Mouse (Mus musculus): ENCODE results near the gene Cd248.
A peak's percentile ranks its signal among the peaks of the same experiment; 100 is the strongest.

Cd248 gene

DNA sequence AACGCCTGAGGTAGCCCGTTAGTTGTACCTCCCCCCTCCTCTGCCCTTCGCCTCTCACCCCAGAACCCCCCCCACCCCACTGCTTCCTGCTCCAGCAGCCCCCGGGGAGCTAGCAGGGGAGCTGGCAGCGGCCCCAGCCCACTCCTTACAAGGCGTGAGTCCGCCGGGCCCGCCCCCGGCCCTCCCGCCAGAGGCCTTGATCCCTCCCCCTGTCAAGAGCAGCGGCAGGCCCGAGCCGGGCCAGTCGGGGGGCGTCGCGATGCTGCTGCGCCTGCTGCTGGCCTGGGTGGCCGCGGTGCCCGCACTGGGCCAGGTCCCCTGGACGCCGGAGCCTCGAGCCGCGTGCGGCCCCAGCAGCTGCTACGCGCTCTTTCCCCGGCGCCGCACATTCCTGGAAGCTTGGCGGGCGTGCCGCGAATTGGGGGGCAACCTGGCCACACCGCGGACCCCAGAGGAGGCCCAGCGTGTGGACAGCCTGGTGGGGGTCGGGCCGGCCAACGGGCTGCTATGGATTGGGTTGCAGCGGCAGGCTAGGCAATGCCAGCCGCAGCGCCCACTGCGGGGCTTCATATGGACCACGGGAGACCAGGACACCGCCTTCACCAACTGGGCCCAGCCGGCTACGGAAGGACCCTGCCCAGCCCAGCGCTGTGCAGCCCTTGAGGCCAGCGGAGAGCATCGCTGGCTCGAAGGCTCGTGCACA is at the start of gene Cd248:
Gene Cd248, plus strand, starts transcription at position 212 of the 703 bp plus-strand sequence.
- peak; percentile 86 to 92 for DNase-seq

DNA sequence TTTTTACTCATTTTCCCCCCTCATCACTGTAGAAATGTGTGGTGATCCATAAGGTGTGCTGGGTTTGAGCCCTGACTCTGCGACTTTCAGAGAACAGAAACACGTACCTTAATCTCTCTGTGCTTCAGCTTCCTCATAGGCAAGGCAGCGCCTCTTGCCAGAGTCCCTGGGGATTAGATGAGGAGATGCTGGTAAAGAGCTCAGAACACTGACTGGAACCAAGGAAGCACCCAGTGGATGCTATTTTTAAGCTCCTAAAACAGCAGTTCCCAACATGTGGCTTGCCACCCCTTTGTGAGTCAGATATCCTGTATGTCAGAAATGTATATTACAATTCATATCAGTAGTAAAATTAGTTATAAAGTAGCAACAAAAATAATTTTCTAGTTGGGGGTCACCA is 49.7 kb upstream of the Cd248 start:
- DNase-seq, result no peak

DNA sequence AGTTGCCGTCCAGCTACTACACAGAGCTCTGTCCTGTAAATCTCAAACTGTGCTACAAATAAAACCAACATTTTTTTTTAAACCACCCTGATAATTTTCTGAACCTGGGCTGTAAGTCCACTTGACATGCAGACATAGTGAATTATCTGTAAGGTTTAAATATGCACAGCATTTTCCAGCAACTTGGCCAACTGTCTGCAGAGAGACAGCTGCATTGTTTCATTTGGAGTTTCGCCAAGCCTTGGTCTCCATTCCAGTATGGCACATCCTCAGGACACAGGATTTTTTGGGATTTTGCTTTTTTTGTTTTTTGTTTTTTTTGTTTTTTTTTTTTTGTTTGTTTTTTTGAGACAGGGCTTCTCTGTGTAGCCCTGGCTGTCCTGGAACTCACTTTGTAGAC is 46.5 kb upstream of the Cd248 start:
- DNase-seq, result no peak

DNA sequence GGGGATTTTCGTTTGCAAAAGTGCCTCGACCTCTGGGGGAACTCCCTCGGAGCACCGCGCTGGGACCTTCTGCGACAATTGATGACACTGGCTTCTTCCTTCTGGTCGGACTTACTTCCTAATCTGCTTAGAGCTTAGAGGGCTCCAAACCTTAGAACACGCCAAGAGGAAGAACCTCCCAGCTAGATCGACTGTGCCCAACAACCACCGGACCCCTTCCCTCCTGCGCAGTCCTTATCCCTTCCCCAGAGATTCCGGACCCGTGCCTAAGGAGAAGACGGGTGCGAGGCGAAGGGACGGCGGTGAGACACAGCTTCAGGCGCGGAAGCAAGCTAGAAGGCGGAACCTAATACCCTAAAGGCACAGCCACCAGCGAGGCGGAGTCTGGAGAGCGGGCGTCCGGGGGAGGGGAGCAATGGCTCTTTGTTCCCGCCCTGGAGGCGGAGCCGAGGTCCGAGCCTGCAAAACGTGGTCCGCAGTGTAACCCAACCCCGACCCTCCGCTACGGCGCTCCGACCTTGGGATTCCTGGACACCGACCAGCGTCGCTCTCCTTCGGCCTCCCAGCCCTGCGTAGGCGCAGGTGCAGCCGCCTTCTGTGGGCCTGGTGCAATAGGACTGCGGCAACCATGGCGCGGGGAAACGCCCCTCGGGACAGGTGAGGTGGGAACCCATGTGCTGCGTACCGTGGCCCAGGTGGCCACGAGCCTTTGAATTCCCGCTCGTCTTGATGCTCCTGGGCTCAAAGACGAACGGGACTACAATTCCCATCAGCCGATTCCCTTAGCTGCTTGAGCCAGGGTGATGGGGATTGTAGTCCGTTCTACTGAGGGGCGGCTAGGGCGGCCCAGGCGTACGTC is 44.0 kb upstream of the Cd248 start, which contains the start of gene Slc29a2:
Gene Slc29a2, plus strand, starts transcription at position 240 of the 859 bp plus-strand sequence.
- DNase-seq, result peak; percentile 93 to 96

DNA sequence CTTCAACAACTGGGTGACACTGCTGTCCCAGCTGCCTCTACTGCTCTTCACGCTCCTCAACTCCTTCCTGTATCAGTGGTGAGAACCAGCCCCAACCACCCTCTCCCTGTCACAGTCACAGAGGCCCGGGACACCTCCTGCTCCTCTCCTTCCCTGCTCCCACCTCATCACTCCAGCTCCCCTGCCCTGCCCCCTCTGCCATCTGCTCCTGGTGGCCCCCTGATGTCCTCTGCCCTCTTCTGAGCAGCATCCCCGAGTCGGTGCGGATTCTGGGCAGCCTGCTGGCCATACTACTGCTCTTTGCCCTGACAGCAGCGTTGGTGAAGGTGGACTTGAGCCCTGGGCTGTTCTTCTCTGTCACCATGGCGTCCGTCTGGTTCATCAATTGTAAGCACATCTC is 41.8 kb upstream of the Cd248 start:
- DNase-seq, result no peak

DNA sequence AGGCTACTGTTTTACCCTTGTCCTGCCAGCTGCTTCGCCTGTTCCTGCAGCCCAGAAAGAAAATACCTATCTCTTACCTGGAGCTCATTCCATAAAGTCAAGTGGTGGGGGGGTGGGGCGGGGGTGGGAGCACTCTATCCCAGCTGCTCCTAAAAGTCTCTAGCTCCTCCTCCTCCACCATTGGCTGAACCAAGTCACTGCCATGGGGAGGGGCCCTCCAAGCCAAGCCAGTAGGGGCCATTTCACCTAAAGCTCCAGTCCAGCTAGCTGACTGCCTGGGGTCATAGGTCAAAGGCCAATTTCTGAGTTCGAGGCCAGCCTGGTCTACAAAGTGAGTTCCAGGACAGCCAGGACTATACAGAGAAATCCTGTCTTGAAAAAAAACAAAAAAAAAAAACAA is 35.2 kb upstream of the Cd248 start:
- no peak for DNase-seq

DNA sequence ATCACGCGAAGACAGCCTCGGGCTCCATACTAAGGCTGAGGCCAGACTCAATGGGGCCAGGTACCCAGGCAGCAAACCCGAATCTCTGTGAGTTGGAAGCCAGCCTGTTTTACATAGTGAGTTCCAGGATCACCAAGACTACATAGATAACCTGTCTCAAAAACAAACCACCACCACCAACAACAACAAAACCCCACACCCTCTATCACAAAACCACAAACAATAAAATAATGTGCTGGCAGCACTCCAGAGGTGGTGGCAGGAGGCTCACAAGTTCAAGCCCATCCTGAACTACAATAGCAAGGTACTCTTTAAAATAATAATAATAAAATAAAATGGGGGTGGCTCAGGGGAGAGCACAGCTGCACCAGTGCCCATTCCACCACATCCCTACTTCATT is 31.3 kb upstream of the Cd248 start:
- DNase-seq, result no peak

DNA sequence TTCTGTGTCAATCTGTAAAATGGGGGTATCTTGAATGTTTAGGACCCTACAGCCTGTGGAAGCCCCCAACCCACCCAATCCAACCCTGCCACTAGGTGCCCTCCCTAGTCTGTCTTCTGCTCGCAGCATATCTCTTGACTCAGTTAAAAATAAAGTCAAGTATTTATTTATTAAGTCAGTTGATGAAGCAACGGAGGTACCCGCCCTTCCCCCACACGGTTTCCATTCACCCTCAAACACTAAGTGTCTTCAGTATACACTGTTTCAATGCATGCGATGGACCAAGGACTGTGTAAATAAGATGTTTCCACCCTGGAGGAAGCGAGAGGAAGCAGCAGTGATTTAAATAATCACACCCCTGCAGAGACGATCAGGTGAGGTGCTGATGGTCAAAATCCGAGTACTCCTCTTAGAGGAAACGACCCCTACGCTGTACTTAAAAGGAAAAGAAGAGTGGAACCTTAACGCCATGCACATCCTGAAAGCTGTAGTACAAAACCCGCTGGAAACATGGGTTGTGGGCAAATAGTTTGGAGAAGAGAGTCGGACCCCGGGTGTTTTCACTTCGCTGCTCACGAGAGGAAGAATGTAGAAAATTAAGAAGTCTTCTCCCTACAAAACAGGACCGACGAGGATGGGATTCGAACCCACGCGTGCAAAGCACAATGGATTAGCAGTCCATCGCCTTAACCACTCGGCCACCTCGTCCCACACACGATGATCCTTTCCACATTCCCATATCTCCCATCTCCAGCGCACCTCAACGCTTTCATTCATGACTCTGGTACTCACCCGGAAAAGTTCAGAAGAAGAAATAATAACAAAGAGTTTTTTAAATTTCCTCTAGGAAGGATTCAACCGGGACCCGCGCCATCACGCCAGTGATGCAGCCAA is 30.0 kb upstream of the Cd248 start:
- DNase-seq, result peak; percentile 85 to 90

DNA sequence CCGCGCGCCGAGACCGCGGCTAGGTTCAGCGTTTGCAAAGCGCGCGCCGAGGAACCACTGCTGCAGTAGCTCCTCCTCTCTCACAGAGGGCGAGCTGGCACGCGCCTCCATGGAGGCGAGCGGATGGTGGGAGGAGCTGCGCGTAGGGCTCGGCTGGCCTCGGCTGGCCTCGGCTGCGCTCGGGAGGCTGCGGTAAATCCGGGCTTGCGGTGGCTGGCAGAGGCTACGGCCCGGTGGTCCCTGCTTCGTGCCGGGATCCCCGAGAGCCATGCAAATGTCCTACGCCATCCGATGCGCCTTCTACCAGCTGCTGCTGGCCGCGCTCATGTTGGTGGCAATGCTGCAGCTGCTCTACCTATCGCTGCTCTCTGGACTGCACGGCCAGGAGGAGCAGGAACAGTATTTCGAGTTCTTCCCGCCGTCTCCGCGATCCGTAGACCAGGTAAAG is 29.1 kb upstream of the Cd248 start, which contains the start of the genes B4gat1 and AC124502.3:
Gene B4gat1, plus strand, starts transcription at position 118 of the 448 bp plus-strand sequence.
Gene AC124502.3, plus strand, starts transcription at position 183 of the 448 bp plus-strand sequence.
- peak; percentile 92 to 96 for DNase-seq

DNA sequence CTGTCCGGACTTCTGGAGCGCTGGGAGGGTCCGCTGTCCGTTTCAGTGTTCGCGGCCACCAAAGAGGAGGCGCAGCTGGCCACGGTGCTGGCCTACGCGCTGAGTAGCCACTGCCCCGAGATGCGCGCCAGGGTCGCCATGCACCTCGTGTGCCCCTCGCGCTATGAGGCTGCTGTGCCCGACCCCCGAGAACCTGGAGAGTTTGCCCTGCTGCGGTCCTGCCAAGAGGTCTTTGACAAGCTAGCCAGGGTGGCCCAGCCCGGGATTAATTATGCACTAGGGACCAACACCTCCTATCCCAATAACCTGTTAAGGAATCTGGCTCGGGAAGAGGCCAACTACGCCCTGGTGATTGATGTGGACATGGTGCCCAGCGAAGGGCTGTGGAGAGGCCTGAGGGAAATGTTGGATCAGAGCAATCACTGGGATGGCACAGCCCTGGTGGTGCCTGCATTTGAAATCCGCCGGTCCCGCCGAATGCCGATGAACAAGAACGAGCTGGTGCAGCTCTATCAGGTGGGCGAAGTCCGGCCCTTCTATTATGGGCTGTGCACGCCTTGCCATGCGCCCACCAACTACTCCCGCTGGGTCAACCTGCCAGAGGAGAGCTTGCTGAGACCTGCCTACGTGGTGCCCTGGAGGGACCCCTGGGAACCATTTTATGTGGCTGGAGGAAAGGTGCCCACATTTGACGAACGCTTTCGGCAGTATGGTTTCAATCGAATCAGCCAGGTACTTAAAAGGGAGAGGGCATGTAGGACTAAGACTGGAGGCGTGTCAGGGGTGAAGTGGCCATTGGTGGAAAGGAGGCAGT is 28.4 kb upstream of the Cd248 start:
- DNase-seq, result peak in 1 of 2 experiments; percentile 50

DNA sequence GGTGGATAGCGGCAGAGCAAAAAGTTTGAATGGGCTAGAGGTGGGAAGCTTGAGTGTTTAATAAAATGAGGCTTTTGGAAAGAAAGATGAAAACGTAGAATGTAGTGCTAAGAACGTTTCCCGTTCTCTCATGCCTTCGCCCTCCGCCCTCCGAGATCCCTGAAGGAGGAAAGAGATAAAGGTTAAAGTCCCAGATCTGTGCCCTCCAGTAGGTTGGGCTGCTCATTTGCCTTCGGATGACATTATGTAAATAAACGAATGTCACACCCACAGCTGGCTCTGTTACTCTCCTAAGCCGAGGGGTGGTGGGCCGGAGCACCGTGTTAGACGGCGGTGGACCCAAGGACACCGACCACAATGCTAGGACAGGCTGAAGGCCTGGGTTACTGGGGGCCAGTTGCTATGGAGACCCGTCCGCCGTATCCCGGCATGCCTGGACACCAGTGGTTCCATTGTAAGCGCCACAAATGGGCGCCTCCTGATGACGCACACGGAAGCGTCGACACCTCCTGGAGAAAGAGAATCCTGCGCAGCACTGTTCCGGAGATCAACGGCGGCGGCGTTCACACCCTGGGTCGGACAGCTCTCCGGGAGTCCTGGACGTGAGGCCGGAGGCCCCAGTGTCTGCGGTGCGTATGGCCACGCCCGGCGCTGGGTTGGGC is 26.9 kb upstream of the Cd248 start, which contains the start of gene Brms1:
Gene Brms1, plus strand, starts transcription at position 493 of the 662 bp plus-strand sequence.
- DNase-seq, result peak; percentile 96 to 97

DNA sequence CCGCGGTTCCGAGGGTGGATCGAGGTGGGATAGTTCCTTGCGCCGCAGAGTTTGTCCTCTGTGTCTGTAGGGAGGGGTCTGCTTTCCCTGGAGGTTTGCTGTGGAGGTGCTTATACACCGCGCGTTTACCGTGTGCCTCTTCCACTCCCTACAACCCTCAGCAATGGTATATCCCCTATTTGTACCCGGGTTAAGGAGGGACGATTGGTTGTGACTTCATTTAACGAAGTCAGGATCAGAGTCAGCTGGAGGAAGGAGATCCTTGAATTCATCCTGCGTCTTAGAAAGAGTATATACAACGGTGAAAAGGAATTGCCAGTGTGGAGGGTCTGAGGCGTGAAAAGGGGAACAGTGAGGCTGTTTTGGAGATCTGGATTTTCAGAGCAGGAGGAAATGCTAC is 26.3 kb upstream of the Cd248 start:
- DNase-seq, result no peak

DNA sequence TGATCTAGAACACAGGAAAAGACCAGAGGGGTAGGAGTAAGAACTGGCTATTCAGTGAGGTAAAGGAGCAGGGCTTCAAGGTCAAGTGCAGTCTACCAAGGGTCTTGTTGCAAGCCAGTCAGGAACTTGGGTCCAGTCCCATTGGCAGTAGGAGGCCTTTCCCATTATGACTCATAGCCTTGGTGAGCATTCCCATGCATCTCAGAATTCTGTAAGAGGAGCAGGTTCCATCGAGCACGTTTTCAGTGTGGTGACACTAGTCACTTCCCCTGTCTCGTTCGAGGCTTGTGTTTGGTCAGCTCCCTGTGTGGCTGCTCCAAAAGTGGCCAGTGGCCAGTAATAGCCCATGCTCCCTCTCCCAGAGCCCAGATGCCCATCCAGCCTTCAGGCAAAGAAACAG is 22.3 kb upstream of the Cd248 start:
- no peak for DNase-seq

DNA sequence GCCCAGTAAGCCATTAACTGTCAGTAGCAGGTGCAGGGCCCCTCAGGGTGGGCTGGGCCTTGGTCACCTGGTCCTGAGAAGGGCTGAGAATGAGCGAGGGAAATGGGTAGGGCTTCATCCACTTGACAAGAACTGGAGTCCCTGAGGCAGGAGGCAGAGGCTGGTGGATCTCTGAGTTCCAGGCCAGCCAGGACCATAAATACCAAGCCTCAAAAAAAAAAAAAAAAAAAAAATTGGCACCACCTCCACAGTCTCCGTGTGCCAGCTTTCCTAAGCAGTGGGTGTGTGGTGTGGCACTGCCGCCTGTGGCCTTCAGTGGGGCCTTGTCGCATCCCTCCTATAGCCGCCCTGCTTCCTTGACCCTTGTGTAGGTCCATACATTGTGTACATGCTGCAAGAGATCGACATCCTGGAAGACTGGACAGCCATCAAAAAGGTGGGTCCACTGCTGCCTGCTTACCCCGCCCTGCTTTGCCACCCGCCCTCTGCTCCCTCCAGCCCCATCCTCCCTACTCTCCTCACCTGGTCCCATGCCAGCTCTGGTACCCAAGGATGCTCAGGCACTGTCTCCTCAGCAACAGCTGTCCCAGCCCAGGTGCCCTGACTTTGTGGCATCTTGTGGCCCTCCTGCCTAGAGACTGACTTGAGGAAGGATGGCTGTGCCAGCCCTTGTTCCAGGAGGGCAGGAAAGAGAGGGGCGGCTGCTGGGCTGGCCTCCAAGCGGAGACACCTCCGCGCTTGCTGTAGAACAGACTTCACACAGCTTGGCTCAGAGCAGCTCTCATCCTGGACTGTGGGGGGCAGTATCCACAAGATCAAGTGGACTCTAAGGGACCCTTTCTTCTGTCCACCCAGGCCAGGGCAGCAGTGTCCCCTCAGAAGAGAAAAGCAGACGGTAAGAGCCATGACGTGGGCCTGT is 19.5 kb upstream of the Cd248 start:
- DNase-seq, result no peak

DNA sequence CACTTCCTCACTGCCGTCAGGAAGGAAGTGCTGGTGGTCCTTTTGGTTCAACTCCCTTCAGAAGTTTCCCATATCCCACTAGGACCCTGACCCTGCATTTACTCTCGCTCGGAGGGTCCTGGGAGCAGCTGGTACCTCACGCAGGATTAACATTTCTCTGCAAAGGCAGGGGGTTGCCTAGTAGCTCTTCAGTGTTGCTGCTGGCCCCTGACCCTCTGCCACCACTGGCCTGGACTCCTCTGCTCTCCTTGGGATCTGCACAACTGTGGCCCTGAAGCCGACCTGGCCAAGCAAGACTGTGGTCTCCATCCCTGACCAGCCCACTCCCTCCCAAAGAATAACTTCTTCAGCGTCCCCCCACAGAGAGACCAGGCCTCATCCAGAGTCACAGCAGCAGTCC is 18.6 kb upstream of the Cd248 start:
- no peak for DNase-seq

DNA sequence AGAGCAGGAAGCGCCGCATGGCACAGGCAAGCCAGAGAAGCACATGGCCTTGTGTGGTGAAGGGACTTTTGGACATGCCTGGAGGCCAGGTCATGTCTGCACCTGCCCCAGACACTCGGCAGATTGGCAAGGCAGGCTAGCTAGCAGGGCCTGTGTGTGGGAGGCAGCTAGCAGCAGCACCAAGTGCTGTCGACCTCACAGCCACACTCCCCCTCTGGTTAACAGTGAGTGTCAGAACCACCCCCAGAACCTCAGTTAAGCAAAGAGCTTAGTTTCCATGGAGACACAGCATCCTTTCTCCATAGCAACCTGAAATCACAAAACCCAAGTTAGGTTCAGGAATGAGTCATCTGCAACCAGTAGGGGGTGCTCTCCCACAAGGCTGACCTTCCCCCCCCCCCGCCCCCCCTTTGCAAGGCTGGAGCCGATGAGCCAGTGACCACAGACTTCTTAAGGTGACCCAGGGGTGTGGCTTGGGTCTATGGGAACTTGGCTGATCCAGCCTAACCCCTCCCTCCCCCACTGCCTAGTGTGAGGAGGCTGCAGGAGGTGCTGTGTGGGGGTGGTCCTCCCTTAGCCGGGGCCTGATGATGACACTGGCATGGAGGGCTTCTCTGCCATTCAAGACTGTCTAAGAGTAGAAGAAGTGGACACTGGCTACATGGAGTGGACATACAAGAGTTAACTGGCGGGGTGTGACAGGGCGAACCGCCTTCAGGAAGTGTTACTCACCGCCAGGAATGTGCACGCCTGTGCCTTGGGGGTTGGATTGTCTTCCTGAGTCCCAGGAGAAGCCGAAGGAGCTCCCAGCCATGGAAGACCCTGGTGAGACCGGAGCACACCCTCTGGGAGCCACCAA is 17.6 kb upstream of the Cd248 start, which contains the start of gene Rin1:
Gene Rin1, plus strand, starts transcription at position 435 of the 859 bp plus-strand sequence.
- peak; percentile 62 to 76 for DNase-seq

DNA sequence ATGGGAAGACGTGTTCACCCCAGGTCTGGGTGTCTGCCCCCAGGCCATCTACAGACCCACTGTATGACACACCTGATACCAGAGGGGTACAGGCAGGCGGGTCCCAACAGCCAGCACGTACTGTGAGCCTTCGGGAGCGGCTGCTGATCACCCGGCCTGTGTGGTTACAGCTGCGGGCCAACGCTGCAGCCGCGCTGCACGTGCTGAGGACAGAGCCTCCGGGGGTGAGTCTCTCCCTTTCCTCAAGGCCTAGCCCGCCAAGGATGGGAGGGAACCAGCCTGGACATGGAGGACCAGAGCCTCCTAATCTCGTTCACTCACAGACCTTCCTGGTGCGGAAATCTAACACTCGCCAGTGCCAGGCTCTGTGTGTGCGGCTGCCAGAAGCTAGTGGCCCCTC is 16.8 kb upstream of the Cd248 start:
- DNase-seq, result peak; percentile 41 to 56

DNA sequence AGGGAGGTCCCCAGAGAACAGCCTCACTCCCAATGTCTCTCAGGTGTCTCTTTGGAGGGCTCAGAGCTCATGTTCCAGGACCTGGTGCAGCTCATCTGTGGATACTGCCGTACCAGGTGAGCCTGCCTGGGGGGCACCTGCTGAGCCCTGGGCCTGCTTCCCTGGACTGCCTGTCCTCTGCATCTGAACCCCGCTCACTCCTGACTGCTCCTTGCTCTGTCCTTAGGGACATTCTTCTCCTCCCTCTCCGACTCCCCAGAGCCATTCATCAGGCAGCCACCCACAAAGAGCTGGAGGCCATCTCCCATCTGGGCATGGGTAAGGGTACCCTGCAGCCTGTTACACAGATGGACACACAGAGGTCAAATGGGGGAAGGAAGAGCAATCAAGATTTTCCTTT is 16.4 kb upstream of the Cd248 start:
- DNase-seq, result no peak
